Mouse (Mus musculus) mouse trophoblast stem cell (cell line): ENCODE measurements around the gene Ksr1.

Experiments
- in situ Hi-C, 2 experiments: fragments of 300-500 bp; cut with MseI, MboI; formaldehyde crosslinking; loops; 2 replicates in 1 of 2; 3 replicates in 1 of 2; pipeline ENCODE4 v1.15.1; 2025

The Ksr1 gene

GRCm38 (mm10) chr11:79093986-79094695 is 52.1 kb downstream of the Ksr1 start:
- in situ Hi-C loops, result no loop called here

GRCm38 (mm10) chr11:79093386-79093906 is 52.8 kb downstream of the Ksr1 start:
- in situ Hi-C loops, result no loop called here

DNA sequence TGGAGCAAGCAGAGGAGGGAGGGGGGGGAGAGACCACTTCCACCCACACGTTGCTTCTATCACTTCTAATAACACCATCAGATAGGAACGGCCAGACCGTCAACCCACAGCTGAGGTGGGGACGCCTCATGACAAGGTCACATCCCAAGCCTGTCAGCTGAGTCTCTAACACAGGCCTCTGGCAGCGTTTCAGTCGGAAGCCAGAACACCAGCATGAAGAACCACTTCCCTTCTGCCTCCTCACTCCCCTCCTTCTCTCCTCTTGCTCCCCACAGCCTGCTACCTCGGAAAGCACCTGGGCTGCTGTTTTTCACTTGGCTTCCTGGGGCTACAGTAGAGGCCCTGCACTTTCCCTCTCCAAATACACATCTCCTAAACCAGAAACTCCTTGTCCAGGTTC is 53.4 kb downstream of the Ksr1 start:
- in situ Hi-C loops, result no loop called here

GRCm38 (mm10) chr11:79092245-79092644 is 54.0 kb downstream of the Ksr1 start:
- in situ Hi-C loops, result no loop called here

DNA sequence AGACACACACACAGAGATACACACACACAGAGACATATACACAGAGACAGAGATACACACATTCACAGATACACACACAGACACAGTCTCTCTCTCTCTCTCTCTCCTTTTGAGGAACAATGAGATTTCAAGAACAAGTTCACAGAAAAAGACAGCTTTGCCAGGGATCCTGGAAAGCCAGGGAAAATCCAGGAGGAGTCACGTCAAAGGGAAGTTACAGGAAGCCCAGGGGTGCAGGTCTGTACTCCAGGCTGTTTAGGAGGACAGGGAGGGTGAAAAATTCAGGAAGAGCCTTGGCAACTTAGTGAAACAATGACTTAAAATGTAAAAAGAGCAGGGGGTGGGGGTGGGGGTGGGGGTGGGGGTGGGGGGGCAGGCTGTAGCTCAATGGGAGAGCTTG is 56.5 kb downstream of the Ksr1 start:
- in situ Hi-C loops, result no loop called here

DNA sequence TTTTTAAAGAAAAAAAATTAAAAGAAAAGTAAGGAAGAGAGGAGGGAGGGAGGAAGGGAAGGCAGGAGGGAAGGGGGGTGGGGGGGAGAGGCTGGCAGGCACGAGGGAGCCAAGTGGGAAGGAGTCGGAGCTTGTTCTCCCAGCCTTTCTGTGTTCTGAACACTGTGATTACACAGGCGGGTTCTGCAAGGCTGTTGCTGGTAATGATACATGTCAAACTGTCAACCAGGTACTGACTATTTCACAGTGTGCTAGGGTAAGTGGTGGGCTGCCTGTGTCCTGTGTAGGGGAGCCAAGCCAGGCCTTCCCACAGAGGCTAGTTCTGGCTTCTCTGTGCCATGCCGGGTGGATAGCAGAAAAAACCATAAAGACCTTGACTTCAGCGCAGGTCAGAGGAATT is 57.2 kb downstream of the Ksr1 start:
- in situ Hi-C loops, result no loop called here

DNA sequence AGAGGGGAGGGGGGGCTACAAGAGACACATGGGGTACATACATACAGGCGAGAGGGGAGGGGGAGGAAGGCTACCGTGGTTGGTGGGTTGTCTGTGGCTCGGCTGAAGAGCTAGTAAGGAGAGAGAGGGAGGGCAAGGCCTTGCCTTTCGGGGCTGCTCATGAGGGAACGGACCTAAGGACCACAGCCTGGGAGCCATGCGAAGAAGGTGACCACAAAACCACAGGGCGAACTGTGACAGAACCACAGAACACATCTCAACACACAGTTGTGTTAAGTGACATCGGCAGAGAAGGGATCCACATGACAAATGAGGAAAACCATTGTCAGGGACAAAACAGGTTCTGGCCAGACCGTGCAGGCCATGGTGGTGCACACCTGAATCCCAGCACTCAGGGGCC is 57.9 kb downstream of the Ksr1 start:
- in situ Hi-C loops, result no loop called here

GRCm38 (mm10) chr11:79087731-79088311 is 58.4 kb downstream of the Ksr1 start:
- in situ Hi-C loops, result no loop called here

- in situ Hi-C loops, result no loop called here
These were observed 59.4 kb downstream of the Ksr1 start for GRCm38 (mm10) chr11:79086787-79087186.

GRCm38 (mm10) chr11:79085059-79085458 is 61.1 kb downstream of the Ksr1 start:
- in situ Hi-C loops, result no loop called here

DNA sequence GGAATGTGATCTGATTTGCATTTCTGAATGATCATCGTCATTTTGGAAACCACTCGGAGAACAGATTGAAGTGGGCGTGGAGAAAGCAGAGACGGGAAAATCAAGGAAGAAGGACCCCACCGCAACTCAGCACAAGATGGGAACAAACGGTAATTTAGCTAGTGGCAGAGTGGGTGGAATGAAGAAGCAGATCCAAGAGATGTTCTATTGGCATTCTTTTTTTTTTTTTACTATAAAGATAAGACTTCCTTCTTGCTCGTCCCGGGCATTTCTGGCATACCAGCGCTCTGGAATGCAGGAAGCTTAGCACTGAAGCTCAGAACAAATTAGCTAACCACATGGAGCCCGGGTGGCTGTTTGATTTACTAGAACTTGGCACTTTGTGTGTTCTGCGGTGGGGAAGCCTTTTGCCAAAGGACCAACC is 63.2 kb downstream of the Ksr1 start:
- in situ Hi-C loops, result no loop called here

GRCm38 (mm10) chr11:79080965-79081891 is 65.0 kb downstream of the Ksr1 start:
- in situ Hi-C loops, result no loop called here

DNA sequence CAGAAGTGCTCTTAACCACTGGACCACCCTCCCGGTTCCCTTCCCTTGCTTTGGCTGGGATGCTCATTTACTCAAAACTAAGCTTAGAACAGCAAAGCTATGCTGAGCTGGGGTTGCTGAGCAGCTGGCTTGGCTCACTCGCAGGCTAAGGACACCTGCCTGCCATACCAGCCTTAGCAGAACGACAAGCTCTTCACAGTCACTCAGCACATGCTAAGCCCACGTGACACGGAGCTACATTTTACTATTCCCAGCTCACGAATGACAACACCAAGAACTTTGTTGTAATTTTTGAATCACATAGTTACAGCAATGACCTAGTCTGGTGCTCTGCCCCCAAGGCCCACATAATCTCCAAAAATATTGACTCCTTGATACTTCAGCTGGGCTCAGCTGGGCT is 66.1 kb downstream of the Ksr1 start:
- in situ Hi-C loops, result no loop called here

DNA sequence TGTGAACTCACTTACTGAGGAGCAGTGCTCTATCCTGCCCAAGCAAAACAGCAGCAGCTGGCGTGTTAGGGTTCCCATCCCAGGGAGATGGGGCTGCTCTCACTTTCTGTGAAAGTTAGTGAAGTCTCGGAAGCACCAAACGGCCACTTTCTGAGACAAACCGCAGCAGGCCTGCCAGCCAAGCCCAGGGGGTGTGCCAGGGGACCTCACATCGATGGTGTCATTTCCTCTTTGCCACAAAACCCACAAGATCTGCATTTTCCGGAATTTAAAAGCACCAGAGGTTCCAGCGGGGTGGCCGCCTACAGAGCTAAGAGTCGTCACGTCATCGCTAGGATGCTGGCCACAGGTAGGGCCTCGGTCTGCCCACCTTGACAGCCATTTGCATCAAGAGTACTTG is 69.7 kb downstream of the Ksr1 start:
- in situ Hi-C loops, result no loop called here

GRCm38 (mm10) chr11:79075044-79075443 is 71.2 kb downstream of the Ksr1 start:
- in situ Hi-C loops, result no loop called here

GRCm38 (mm10) chr11:79074611-79075010 is 71.6 kb downstream of the Ksr1 start:
- in situ Hi-C loops, result no loop called here

DNA sequence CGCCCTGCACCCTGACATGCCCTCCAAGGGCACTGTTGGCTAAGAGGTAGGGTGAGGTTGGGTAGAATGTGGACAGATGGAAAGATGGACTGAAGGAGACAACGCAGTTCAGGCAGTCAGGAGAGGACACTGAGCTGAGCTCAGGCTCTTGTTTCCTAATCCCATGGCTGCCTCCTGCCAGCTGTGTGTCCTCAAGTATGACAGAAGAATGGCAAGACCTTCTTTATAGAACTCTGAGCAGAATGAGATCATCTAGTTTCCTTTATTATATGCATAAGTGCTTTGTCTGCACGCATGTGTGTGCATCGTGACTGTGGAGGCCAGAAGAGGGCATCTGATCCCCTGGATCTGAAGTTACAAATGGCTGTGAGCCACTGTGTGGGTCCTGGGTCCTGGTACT is 72.6 kb downstream of the Ksr1 start:
- in situ Hi-C loops, result no loop called here

- in situ Hi-C loops, result no loop called here
These were observed 74.1 kb downstream of the Ksr1 start for GRCm38 (mm10) chr11:79072108-79072507.

DNA sequence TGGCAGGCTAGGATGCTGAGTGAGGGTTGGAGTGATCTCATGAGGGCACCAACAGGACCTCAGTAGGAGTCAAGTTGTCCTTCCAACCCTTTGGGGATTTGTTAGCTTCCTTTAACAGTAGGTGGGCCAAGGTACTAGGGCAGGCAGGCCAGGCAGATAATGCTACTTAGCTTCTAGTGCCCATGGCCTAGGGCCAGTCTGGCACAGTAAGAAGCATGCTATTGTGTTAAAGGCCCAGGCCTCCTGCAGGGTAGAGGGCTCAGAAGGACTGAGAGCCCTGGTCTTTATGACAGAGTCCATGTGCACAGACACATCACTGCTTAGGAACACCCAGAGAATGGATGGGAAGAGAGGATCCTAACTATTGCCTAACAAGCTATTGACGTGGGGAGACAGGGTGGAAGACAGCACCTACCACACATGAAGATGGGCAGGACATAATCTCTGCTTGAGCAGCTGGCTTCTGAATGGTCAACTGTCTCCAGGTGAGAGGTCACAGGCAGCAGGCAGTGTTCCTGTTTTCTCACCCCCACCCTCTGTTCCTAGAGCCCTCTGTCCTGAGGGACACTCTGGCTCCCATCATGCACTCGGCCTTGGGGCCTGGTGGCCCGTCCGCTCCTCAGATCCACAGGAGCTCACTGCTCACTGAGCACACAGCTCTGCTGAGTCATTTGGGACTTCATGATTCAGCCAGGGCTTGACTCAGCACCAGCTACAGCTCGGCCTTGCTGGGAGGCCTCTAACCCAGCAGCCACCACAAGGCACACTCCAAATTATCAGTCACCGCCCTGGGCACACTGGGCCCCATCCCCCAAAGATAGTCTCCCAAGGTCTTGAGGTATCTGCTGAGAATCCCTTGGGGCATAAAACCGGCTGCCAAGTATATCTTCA is 74.9 kb downstream of the Ksr1 start:
- in situ Hi-C loops, result no loop called here

DNA sequence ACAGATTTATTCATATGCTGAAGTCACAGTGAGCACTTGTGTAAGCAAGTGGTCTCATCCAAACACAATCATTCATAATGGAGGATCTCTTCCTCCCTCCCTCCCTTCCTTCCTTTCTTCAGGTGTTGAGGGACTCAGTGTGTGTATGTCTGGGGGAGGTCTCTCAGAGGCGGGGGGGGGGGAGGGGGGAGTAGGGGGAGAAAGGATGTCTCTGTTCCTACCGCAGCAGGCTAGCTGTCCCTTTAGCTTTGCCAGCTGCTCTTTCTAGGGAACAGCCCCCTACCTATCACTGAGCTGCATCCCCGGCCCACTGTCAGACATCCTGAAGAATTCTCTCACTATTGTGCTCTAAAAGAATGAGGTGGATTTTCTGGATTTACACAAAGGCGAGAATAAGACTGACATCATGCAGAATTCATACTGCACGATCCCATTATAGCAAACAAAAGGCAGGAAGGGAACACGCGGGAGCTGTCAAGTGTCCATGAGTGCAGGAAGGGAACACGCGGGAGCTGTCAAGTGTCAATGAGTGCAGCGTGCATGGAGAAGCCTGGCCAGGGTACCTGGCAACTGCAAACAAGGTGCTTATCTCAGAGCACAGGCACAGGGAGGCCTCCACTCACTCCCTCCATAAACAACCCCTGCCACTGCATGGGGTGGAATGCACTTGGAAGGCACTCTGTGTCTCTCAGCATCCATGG is 76.6 kb downstream of the Ksr1 start:
- in situ Hi-C loops, result no loop called here

- in situ Hi-C loops, result no loop called here
These were observed 79.0 kb downstream of the Ksr1 start for GRCm38 (mm10) chr11:79067172-79067571.
